Mouse (Mus musculus) intestine, embryonic 16.5 days (tissue): Measurements from ENCODE around the gene Cyth3. TPM values are rescaled to one million over a fixed set of nuclear protein-coding genes. Genes with fewer than 3 reads are reported as not detected.

ENCODE experiments used
- ATAC-seq: fragments of 200-750 bp; cut with Nextera tagmentation; 2 replicates; pipeline ENCODE4 v1.8.0; 2017; ENCODE audit warnings: moderate TSS enrichment, moderate library complexity
- H3K27ac ChIP-seq: fragments of 300-500 bp; sonication (generic); 2 replicates; pipeline ENCODE4 v1.5.1; 2014; ENCODE audit warnings: mild to moderate bottlenecking, low read length
- H3K27me3 ChIP-seq: fragments of 300-500 bp; sonication (generic); replicated peaks from 2 replicates; pipeline ENCODE4 v1.6.1; 2014; ENCODE audit warnings: low read length, control low read depth, mixed read lengths; ENCODE audit not compliant: control insufficient read depth, insufficient read depth
- H3K36me3 ChIP-seq: fragments of 300-500 bp; sonication (generic); 2 replicates; pipeline ENCODE4 v1.6.1; 2014; ENCODE audit warnings: low read length, control low read depth; ENCODE audit not compliant: control insufficient read depth, insufficient read depth
- H3K4me1 ChIP-seq: fragments of 300-500 bp; sonication (generic); 2 replicates; pipeline ENCODE4 v1.6.1; 2014; ENCODE audit warnings: low read length, control low read depth, mixed read lengths; ENCODE audit not compliant: control insufficient read depth, insufficient read depth
- H3K4me2 ChIP-seq: fragments of 300-500 bp; sonication (generic); 2 replicates; pipeline ENCODE4 v1.6.1; 2014; ENCODE audit warnings: low read depth, low read length, control low read depth
- H3K4me3 ChIP-seq: fragments of 300-500 bp; sonication (generic); 2 replicates; pipeline ENCODE4 v1.5.1; 2014; ENCODE audit warnings: mild to moderate bottlenecking, low read length
- H3K9ac ChIP-seq: fragments of 300-500 bp; sonication (generic); 2 replicates; pipeline ENCODE4 v1.6.1; 2014; ENCODE audit warnings: low read depth, low read length
- H3K9me3 ChIP-seq: fragments of 300-500 bp; sonication (generic); 2 replicates; pipeline ENCODE4 v1.6.1; 2016; ENCODE audit warnings: low read length, control low read depth; ENCODE audit not compliant: control insufficient read depth
- WGBS: fragments of 180-500 bp; shearing (Covaris S2); extraction: QIAGEN DNeasy Blood & Tissue Kit; methylation state at CpG from one replicate; pipeline ENCODE4 v1.1.7; 2014; 5-methylcytosine and 5-hydroxymethylcytosine counted together
- polyA plus RNA-seq: library from polyadenylated mRNA; unstranded; fragments of >200 nt; fragmentation: Nextera tagmentation; extraction: Ambion mirVana; gene quantifications from 2 replicates; pipeline ENCODE4 v1.2.1, GENCODE M21; 2015

Gene Cyth3
- polyA plus RNA-seq, 1 experiment from 2014 or later, result 42.5 TPM

DNA sequence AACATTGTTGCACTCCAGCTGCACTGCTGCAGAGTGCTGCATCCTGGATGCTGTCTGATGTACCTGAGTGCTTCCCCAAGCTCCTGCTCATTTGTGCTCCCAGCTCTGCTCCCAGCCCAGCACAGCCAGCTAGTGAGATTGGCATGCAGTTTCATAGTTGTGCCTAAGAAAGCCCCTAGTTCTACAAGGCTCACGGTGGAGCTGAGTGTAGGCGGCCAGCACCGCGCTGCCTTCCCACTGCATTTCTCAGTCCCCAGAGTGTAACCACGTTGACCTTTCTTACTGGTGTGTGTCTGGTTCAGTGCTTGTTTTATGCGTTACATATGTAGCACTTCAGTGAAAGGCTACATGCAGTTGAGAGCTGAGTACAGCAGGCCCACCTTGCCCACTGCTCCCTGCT, 61.4 kb downstream of the Cyth3 start:
- no peak overlapping the region for H3K4me2 ChIP-seq
- no peak overlapping the region for H3K9ac ChIP-seq
- WGBS, result 58% methylated on average over 6 of the region's 6 CpGs
- no peak overlapping the region for H3K4me3 ChIP-seq
- H3K9me3 ChIP-seq, result no peaks in the 10 kb centered on the region
- H3K4me1 ChIP-seq, result peaks cover 9% of the 10 kb centered on the region
- no peak for ATAC-seq
- H3K27ac ChIP-seq, result no peak overlapping the region
- no peaks in the 10 kb centered on the region for H3K27me3 ChIP-seq
- H3K36me3 ChIP-seq, result no peaks in the 10 kb centered on the region

DNA sequence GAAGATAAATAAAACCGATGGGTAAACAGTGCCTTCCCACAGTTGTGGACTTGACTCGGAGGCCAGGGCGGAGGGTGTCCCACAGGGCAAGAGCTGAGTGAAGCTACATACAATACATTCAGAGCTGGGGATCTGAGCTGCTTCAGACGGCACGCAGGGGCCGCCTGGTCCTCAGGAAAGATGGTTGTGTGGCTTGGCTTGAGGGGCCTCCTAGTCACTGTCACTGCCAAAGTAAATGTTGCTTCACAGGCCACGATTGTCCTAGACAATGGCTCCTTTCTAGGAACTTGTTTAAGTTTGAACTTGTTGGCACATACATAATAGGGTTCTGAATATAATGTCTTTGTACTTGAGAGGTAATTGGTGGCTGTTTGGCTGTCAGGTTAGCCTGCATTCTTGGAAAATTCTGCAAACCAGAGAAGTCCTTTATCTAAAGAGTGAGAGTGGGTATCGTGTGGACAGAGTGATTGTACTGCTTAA, 62.7 kb downstream of the Cyth3 start:
- no peaks in the 10 kb centered on the region for H3K36me3 ChIP-seq
- no peak overlapping the region for H3K4me2 ChIP-seq
- no peaks in the 10 kb centered on the region for H3K9me3 ChIP-seq
- H3K9ac ChIP-seq, result no peak overlapping the region
- no peak overlapping the region for H3K4me3 ChIP-seq
- H3K4me1 ChIP-seq, result 0 out of 2 replicates have a peak, but pooled peaks cover 4% of the 10 kb centered on the region
- ATAC-seq, result no peak
- no peaks in the 10 kb centered on the region for H3K27me3 ChIP-seq
- H3K27ac ChIP-seq, result no peak overlapping the region
- WGBS, result 74% methylated on average over 8 of the region's 8 CpGs

DNA sequence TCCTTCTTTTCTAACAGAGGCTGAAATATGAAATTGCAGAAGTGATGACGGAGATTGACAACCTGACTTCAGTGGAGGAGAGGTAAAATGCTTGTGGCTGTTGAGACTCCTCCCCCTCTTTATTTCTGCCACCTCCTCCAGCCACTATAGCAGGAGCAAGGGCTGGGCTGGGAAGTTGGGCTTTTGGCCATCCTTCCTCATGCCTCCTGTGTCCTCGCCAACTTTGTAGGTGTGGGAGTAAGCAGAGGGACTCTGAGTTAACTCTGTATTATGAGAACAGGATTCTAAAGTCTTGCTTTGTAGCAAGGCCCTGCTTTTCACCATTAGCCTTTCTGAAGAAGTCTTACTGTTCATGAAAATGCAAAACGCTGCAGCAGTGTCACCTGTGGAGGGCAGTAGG, 64.2 kb downstream of the Cyth3 start:
- ATAC-seq, result no peak
- WGBS, result 91% methylated on average over 3 of the region's 3 CpGs
- Histone ChIP-seq H3K9me3 (no peaks in the 10 kb centered on the region), H3K36me3 (no peaks in the 10 kb centered on the region), H3K27ac (no peak overlapping the region), H3K9ac (no peak overlapping the region), H3K4me3 (no peak overlapping the region), H3K4me2 (no peak overlapping the region), H3K4me1 (no peaks in the 10 kb centered on the region), H3K27me3 (no peaks in the 10 kb centered on the region)

DNA sequence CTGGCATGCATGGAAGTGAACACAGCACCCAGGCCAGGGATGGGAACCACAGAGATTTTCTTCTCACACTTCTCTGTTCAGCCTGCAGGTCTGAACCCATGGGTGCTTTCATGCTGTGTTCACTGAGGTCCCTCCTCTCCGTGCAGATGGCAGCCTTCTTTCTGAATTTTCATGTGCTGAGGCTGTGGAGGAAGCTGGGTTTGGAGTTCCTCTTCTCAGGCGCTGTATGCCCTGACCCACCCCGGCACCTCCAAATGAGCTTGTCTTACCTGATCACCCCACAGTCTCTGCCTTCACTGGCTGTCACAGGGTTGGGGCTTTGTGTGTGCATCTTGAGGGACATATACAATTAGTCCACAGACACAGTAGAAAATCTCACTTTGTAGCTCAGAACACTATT, 65.3 kb downstream of the Cyth3 start:
- no peak overlapping the region for H3K27ac ChIP-seq
- H3K4me3 ChIP-seq, result no peak overlapping the region
- no peak for ATAC-seq
- no peaks in the 10 kb centered on the region for H3K27me3 ChIP-seq
- no peaks in the 10 kb centered on the region for H3K9me3 ChIP-seq
- no peak overlapping the region for H3K9ac ChIP-seq
- H3K36me3 ChIP-seq, result no peaks in the 10 kb centered on the region
- 86% methylated on average over 3 of the region's 3 CpGs for WGBS
- H3K4me1 ChIP-seq, result no peaks in the 10 kb centered on the region
- H3K4me2 ChIP-seq, result no peak overlapping the region

DNA sequence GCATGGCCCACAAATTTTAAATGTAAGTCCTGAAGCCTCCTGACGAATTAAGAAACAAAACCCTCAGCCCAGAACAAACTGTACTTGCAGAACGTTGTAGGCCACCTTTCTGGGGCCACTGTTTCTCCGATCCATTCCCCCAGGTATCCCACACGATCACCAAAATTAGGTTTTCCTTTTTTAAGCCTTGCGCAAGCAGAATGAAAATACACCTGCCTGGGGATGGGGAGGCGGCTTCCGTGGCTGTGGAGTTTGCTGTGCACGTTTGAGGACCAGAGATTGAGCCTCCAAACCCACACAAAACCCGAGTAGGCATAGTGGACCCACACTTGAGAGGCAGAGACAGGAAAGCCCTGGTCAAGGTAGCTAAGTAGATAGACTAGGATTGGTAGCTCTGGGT, 68.1 kb downstream of the Cyth3 start:
- H3K4me2 ChIP-seq, result no peak overlapping the region
- H3K36me3 ChIP-seq, result 0 out of 2 replicates have a peak, but pooled peaks cover 3% of the 10 kb centered on the region
- ATAC-seq, result no peak
- no peaks in the 10 kb centered on the region for H3K27me3 ChIP-seq
- WGBS, result 90% methylated on average over 9 of the region's 9 CpGs
- no peak overlapping the region for H3K27ac ChIP-seq
- H3K9ac ChIP-seq, result no peak overlapping the region
- no peak overlapping the region for H3K4me3 ChIP-seq
- no peaks in the 10 kb centered on the region for H3K9me3 ChIP-seq
- H3K4me1 ChIP-seq, result no peaks in the 10 kb centered on the region

DNA sequence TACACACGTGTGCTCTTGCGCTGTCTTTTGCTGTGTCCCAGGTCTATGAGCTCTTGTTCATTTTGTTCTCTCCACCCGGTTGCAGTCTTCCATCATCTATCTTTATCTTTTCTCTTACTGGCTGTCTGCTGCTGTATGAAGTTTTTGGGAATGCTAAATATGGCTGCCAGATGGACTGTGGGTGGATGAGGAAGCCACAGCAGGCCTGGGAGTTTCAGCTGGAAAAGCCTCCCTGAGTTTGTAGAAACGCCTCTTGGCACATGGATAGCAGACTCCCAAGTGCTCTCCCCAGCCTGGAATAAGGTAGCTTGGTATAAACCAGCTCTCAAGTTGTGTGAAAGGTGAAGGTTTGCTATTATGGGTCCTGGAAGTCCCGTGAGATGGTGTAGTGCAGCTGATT, 68.7 kb downstream of the Cyth3 start:
- WGBS, result 92% methylated on average over 5 of the region's 5 CpGs
- no peak overlapping the region for H3K9ac ChIP-seq
- H3K4me2 ChIP-seq, result no peak overlapping the region
- H3K9me3 ChIP-seq, result no peaks in the 10 kb centered on the region
- ATAC-seq, result no peak
- H3K36me3 ChIP-seq, result 0 out of 2 replicates have a peak, but pooled peaks cover 3% of the 10 kb centered on the region
- H3K4me3 ChIP-seq, result no peak overlapping the region
- no peaks in the 10 kb centered on the region for H3K27me3 ChIP-seq
- no peaks in the 10 kb centered on the region for H3K4me1 ChIP-seq
- H3K27ac ChIP-seq, result no peak overlapping the region

DNA sequence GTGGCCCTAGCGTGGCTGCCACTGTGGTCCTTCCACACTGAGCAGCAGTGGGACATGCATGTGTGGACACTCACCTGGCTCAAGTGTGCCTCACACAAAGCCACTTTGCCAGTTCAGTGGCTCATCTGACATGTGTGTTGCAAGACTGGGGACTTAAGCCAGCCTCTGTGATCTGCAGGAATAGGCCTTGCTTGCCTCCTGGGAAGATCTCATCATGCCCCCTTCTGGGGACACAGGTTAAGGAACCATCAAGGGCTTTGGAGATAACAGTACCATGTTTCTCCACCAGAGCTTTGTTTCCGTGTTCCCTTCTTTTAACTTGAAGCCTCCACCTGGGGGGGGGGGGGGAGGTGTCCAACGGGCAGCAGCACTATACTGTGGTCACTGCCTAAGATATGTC, 74.1 kb downstream of the Cyth3 start:
- ATAC-seq, result peak; percentile 40; the same call in 1 of the 2 replicates
- H3K27me3 ChIP-seq, result no peaks in the 10 kb centered on the region
- H3K27ac ChIP-seq, result no peak overlapping the region
- no peak overlapping the region for H3K4me2 ChIP-seq
- H3K9me3 ChIP-seq, result no peaks in the 10 kb centered on the region
- WGBS, result 56% methylated on average over 3 of the region's 3 CpGs
- no peaks in the 10 kb centered on the region for H3K4me1 ChIP-seq
- H3K36me3 ChIP-seq, result peaks cover 3% of the 10 kb centered on the region; the same call in 1 of the 2 replicates
- no peak overlapping the region for H3K4me3 ChIP-seq
- H3K9ac ChIP-seq, result no peak overlapping the region

DNA sequence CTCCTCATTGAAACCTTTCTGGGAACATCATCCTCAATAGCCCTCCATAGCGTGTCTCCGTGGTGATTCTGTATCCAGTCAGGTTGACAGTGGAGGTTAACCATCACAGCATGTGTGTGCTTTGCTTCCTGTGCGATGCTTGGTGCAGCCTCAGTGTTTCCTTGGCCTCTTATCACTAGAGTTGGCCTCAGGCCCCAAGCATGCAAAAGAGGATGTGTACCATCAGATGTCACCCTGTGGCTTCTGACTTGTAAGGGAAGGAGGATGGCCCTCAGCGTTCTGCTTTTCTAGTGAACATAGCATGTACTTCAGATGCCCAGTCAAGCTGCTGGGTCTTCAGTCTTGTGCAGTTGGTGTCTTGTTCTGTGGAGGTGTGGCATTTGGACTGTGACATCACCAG, 76.2 kb downstream of the Cyth3 start:
- WGBS, result 93% methylated on average over 4 of the region's 4 CpGs
- H3K9ac ChIP-seq, result no peak overlapping the region
- ATAC-seq, result no peak

DNA sequence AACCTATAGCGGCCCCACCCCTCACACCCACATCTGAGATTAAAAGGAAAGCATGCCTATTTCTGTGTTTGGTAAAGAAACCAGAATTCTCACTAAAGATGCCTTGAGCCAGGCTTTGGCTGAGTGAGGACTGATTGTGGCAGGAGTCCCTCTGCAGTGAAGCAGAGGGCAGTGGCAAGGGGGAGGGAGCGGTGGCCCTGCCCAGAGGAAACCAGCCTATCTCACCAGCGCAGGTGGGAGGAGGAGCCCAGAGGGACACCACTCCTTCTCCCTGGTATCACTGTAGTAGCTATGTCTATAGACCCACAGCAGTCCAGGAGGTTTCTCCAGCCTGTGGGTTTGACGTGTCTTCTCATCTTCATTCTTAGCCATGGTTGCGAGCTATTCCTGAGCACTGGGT, 78.0 kb downstream of the Cyth3 start:
- Histone ChIP-seq H3K4me2 (no peak overlapping the region), H3K9me3 (no peaks in the 10 kb centered on the region), H3K27ac (no peak overlapping the region), H3K4me3 (no peak overlapping the region), H3K9ac (no peak overlapping the region), H3K36me3 (peaks cover 14% of the 10 kb centered on the region; the same call in 1 of the 2 replicates), H3K27me3 (no peaks in the 10 kb centered on the region), H3K4me1 (no peaks in the 10 kb centered on the region)
- ATAC-seq, result peak; percentile 71
- WGBS, result 89% methylated on average over 5 of the region's 5 CpGs

More for the DNA sequence above, 76.2 kb downstream of the Cyth3 start:
- H3K36me3 ChIP-seq, result peaks cover 16% of the 10 kb centered on the region; the same call in 1 of the 2 replicates
- H3K9me3 ChIP-seq, result no peaks in the 10 kb centered on the region
- H3K27me3 ChIP-seq, result no peaks in the 10 kb centered on the region
- no peak overlapping the region for H3K4me2 ChIP-seq
- H3K4me3 ChIP-seq, result no peak overlapping the region
- H3K4me1 ChIP-seq, result no peaks in the 10 kb centered on the region
- H3K27ac ChIP-seq, result no peak overlapping the region

DNA sequence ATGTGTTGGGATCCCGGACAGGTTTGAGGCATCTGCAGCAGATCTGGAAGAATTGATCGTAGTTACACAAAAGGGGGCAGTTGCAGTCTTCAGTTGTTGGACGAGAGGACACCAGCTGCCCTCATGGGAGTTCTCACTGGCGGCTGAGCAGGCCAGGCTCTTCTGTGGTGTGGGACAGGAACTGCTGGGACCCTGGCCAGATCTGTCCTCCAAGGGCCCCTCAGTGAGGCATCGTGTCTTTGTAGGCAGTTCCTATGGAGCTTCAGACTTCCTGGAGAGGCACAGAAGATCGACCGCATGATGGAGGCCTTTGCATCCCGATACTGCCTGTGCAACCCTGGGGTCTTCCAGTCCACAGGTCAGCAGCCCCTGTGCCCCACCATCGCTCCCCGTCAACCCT, 78.8 kb downstream of the Cyth3 start:
- Histone ChIP-seq H3K36me3 (peaks cover 14% of the 10 kb centered on the region; the same call in 1 of the 2 replicates), H3K27ac (no peak overlapping the region), H3K4me3 (no peak overlapping the region), H3K4me2 (no peak overlapping the region), H3K27me3 (no peaks in the 10 kb centered on the region), H3K9me3 (no peaks in the 10 kb centered on the region), H3K9ac (no peak overlapping the region), H3K4me1 (no peaks in the 10 kb centered on the region)
- WGBS, result 90% methylated on average over 10 of the region's 10 CpGs
- ATAC-seq, result no peak
